Mouse (Mus musculus): Measurements from ENCODE around the gene Gpnmb. TPM values are rescaled to one million over a fixed set of nuclear protein-coding genes. Genes with fewer than 3 reads are reported as not detected.

Gpnmb gene
- polyA plus RNA-seq, 1 experiment from 2014 or later, result 0.47 TPM

GRCm38 (mm10) chr6:49009161-49009555 lies 27.2 kb upstream of the Gpnmb start:
- H3K4me3 ChIP-seq (ENCODE audit: low read depth, low read length), result no peak overlapping the region; the same call in 1 of the 2 replicates
- H3K27ac ChIP-seq (ENCODE audit: low read depth), result no peak overlapping the region
- no peaks in the 10 kb centered on the region for H3K36me3 ChIP-seq (ENCODE audit: control insufficient read depth, insufficient read depth, low read length)
- no peak overlapping the region for H3K9ac ChIP-seq (ENCODE audit: low read length)
- H3K4me2 ChIP-seq (ENCODE audit: low read length), result peak overlapping the region; percentile 56
- H3K9me3 ChIP-seq (ENCODE audit: control insufficient read depth, low read length), result no peaks in the 10 kb centered on the region
- ATAC-seq (replicated peaks; ENCODE audit: low FRiP score, low TSS enrichment, low read depth), result no peak
- no peak for DNase-seq (ENCODE audit: low spot score)
- H3K4me1 ChIP-seq (replicated peaks; ENCODE audit: control insufficient read depth, insufficient read depth, low read length), result peaks cover 6% of the 10 kb centered on the region; the same call in 1 of the 2 replicates
- H3K27me3 ChIP-seq (replicated peaks; ENCODE audit: control insufficient read depth, insufficient read depth, low read length), result no peaks in the 10 kb centered on the region
- 22% methylated on average over 7 of the region's 7 CpGs for WGBS

GRCm38 (mm10) chr6:49009665-49010064 lies 26.7 kb upstream of the Gpnmb start:
- no peak for ATAC-seq (replicated peaks; ENCODE audit: low FRiP score, low TSS enrichment, low read depth)
- peaks cover 6% of the 10 kb centered on the region; the same call in 1 of the 2 replicates for H3K4me1 ChIP-seq (replicated peaks; ENCODE audit: control insufficient read depth, insufficient read depth, low read length)
- no peak overlapping the region for H3K9ac ChIP-seq (ENCODE audit: low read length)
- H3K27ac ChIP-seq (ENCODE audit: low read depth), result no peak overlapping the region
- no peak for DNase-seq (ENCODE audit: low spot score)
- no peak overlapping the region for H3K4me3 ChIP-seq (ENCODE audit: low read depth, low read length)
- H3K4me2 ChIP-seq (ENCODE audit: low read length), result no peak overlapping the region
- no peaks in the 10 kb centered on the region for H3K27me3 ChIP-seq (replicated peaks; ENCODE audit: control insufficient read depth, insufficient read depth, low read length)
- WGBS, result 95% methylated on average over 1 of the region's 1 CpGs
- H3K36me3 ChIP-seq (ENCODE audit: control insufficient read depth, insufficient read depth, low read length), result no peaks in the 10 kb centered on the region
- H3K9me3 ChIP-seq (ENCODE audit: control insufficient read depth, low read length), result no peaks in the 10 kb centered on the region

- H3K4me1 ChIP-seq (replicated peaks; ENCODE audit: control insufficient read depth, insufficient read depth, low read length), result peaks cover 6% of the 10 kb centered on the region; the same call in 1 of the 2 replicates
- no peak overlapping the region for H3K4me3 ChIP-seq (ENCODE audit: low read depth, low read length)
- ATAC-seq (replicated peaks; ENCODE audit: low FRiP score, low TSS enrichment, low read depth), result no peak
- no peak overlapping the region for H3K27ac ChIP-seq (ENCODE audit: low read depth)
- WGBS, result 74% methylated on average over 5 of the region's 5 CpGs
- no peak for DNase-seq (ENCODE audit: low spot score)
- no peaks in the 10 kb centered on the region for H3K9me3 ChIP-seq (ENCODE audit: control insufficient read depth, low read length)
- no peak overlapping the region for H3K9ac ChIP-seq (ENCODE audit: low read length)
- H3K27me3 ChIP-seq (replicated peaks; ENCODE audit: control insufficient read depth, insufficient read depth, low read length), result no peaks in the 10 kb centered on the region
- H3K36me3 ChIP-seq (ENCODE audit: control insufficient read depth, insufficient read depth, low read length), result no peaks in the 10 kb centered on the region
- no peak overlapping the region for H3K4me2 ChIP-seq (ENCODE audit: low read length)
Measured at GRCm38 (mm10) chr6:49011191-49011590, 25.2 kb upstream of the Gpnmb start.

GRCm38 (mm10) chr6:49013023-49013422 lies 23.3 kb upstream of the Gpnmb start:
- no peak overlapping the region for H3K27ac ChIP-seq (ENCODE audit: low read depth)
- no peaks in the 10 kb centered on the region for H3K9me3 ChIP-seq (ENCODE audit: control insufficient read depth, low read length)
- 81% methylated on average over 4 of the region's 4 CpGs for WGBS
- ATAC-seq (replicated peaks; ENCODE audit: low FRiP score, low TSS enrichment, low read depth) (no peak), DNase-seq (ENCODE audit: low spot score) (no peak)
- H3K4me3 ChIP-seq (ENCODE audit: low read depth, low read length), result no peak overlapping the region
- H3K4me2 ChIP-seq (ENCODE audit: low read length), result no peak overlapping the region
- no peaks in the 10 kb centered on the region for H3K27me3 ChIP-seq (replicated peaks; ENCODE audit: control insufficient read depth, insufficient read depth, low read length)
- no peaks in the 10 kb centered on the region for H3K36me3 ChIP-seq (ENCODE audit: control insufficient read depth, insufficient read depth, low read length)
- no peak overlapping the region for H3K9ac ChIP-seq (ENCODE audit: low read length)
- peaks cover 6% of the 10 kb centered on the region; the same call in 1 of the 2 replicates for H3K4me1 ChIP-seq (replicated peaks; ENCODE audit: control insufficient read depth, insufficient read depth, low read length)

GRCm38 (mm10) chr6:49013458-49013857 lies 22.9 kb upstream of the Gpnmb start:
- ATAC-seq (replicated peaks; ENCODE audit: low FRiP score, low TSS enrichment, low read depth), result no peak
- no peaks in the 10 kb centered on the region for H3K27me3 ChIP-seq (replicated peaks; ENCODE audit: control insufficient read depth, insufficient read depth, low read length)

GRCm38 (mm10) chr6:49017150-49017549 lies 19.2 kb upstream of the Gpnmb start:
- WGBS, result 58% methylated on average over 12 of the region's 12 CpGs
- no peaks in the 10 kb centered on the region for H3K4me1 ChIP-seq (replicated peaks; ENCODE audit: control insufficient read depth, insufficient read depth, low read length)
- no peaks in the 10 kb centered on the region for H3K9me3 ChIP-seq (ENCODE audit: control insufficient read depth, low read length)
- H3K9ac ChIP-seq (ENCODE audit: low read length), result no peak overlapping the region
- no peaks in the 10 kb centered on the region for H3K27me3 ChIP-seq (replicated peaks; ENCODE audit: control insufficient read depth, insufficient read depth, low read length)
- H3K4me2 ChIP-seq (ENCODE audit: low read length), result no peak overlapping the region
- no peaks in the 10 kb centered on the region for H3K36me3 ChIP-seq (ENCODE audit: control insufficient read depth, insufficient read depth, low read length)
- H3K4me3 ChIP-seq (ENCODE audit: low read depth, low read length), result no peak overlapping the region
- DNase-seq (ENCODE audit: low spot score), result no peak
- no peak for ATAC-seq (replicated peaks; ENCODE audit: low FRiP score, low TSS enrichment, low read depth)
- H3K27ac ChIP-seq (ENCODE audit: low read depth), result no peak overlapping the region

More at GRCm38 (mm10) chr6:49013458-49013857, 22.9 kb upstream of the Gpnmb start:
- Histone ChIP-seq H3K4me1 (replicated peaks; ENCODE audit: control insufficient read depth, insufficient read depth, low read length) (peaks cover 6% of the 10 kb centered on the region; the same call in 1 of the 2 replicates), H3K9ac (ENCODE audit: low read length) (no peak overlapping the region), H3K4me2 (ENCODE audit: low read length) (no peak overlapping the region), H3K27ac (ENCODE audit: low read depth) (no peak overlapping the region), H3K4me3 (ENCODE audit: low read depth, low read length) (no peak overlapping the region), H3K36me3 (ENCODE audit: control insufficient read depth, insufficient read depth, low read length) (no peaks in the 10 kb centered on the region), H3K9me3 (ENCODE audit: control insufficient read depth, low read length) (no peaks in the 10 kb centered on the region)
- 77% methylated on average over 3 of the region's 3 CpGs for WGBS
- no peak for DNase-seq (ENCODE audit: low spot score)

GRCm38 (mm10) chr6:49019341-49019740 lies 17.0 kb upstream of the Gpnmb start:
- H3K4me3 ChIP-seq (ENCODE audit: low read depth, low read length), result no peak overlapping the region
- H3K9ac ChIP-seq (ENCODE audit: low read length), result no peak overlapping the region
- H3K9me3 ChIP-seq (ENCODE audit: control insufficient read depth, low read length), result no peaks in the 10 kb centered on the region
- 89% methylated on average over 1 of the region's 1 CpGs for WGBS
- no peaks in the 10 kb centered on the region for H3K27me3 ChIP-seq (replicated peaks; ENCODE audit: control insufficient read depth, insufficient read depth, low read length)
- H3K4me1 ChIP-seq (replicated peaks; ENCODE audit: control insufficient read depth, insufficient read depth, low read length), result no peaks in the 10 kb centered on the region
- no peaks in the 10 kb centered on the region for H3K36me3 ChIP-seq (ENCODE audit: control insufficient read depth, insufficient read depth, low read length)
- ATAC-seq (replicated peaks; ENCODE audit: low FRiP score, low TSS enrichment, low read depth) (no peak), DNase-seq (ENCODE audit: low spot score) (no peak)
- no peak overlapping the region for H3K27ac ChIP-seq (ENCODE audit: low read depth)
- H3K4me2 ChIP-seq (ENCODE audit: low read length), result no peak overlapping the region

GRCm38 (mm10) chr6:49021141-49022012 lies 15.0 kb upstream of the Gpnmb start:
- no peaks in the 10 kb centered on the region for H3K4me1 ChIP-seq (replicated peaks; ENCODE audit: control insufficient read depth, insufficient read depth, low read length)
- DNase-seq (ENCODE audit: low spot score) (no peak), ATAC-seq (replicated peaks; ENCODE audit: low FRiP score, low TSS enrichment, low read depth) (no peak)

GRCm38 (mm10) chr6:49022384-49022783 lies 14.0 kb upstream of the Gpnmb start:
- DNase-seq (ENCODE audit: low spot score) (no peak), ATAC-seq (replicated peaks; ENCODE audit: low FRiP score, low TSS enrichment, low read depth) (no peak)

More at GRCm38 (mm10) chr6:49021141-49022012, 15.0 kb upstream of the Gpnmb start:
- H3K9ac ChIP-seq (ENCODE audit: low read length), result no peak overlapping the region
- 73% methylated on average over 14 of the region's 14 CpGs for WGBS
- H3K4me2 ChIP-seq (ENCODE audit: low read length), result no peak overlapping the region
- no peak overlapping the region for H3K4me3 ChIP-seq (ENCODE audit: low read depth, low read length)
- H3K27me3 ChIP-seq (replicated peaks; ENCODE audit: control insufficient read depth, insufficient read depth, low read length), result no peaks in the 10 kb centered on the region
- H3K9me3 ChIP-seq (ENCODE audit: control insufficient read depth, low read length), result no peaks in the 10 kb centered on the region
- H3K36me3 ChIP-seq (ENCODE audit: control insufficient read depth, insufficient read depth, low read length), result no peaks in the 10 kb centered on the region
- H3K27ac ChIP-seq (ENCODE audit: low read depth), result no peak overlapping the region

More at GRCm38 (mm10) chr6:49022384-49022783, 14.0 kb upstream of the Gpnmb start:
- Histone ChIP-seq H3K27me3 (replicated peaks; ENCODE audit: control insufficient read depth, insufficient read depth, low read length) (no peaks in the 10 kb centered on the region), H3K4me2 (ENCODE audit: low read length) (no peak overlapping the region), H3K9ac (ENCODE audit: low read length) (no peak overlapping the region), H3K36me3 (ENCODE audit: control insufficient read depth, insufficient read depth, low read length) (no peaks in the 10 kb centered on the region), H3K27ac (ENCODE audit: low read depth) (no peak overlapping the region), H3K4me3 (ENCODE audit: low read depth, low read length) (no peak overlapping the region), H3K9me3 (ENCODE audit: control insufficient read depth, low read length) (no peaks in the 10 kb centered on the region), H3K4me1 (replicated peaks; ENCODE audit: control insufficient read depth, insufficient read depth, low read length) (no peaks in the 10 kb centered on the region)
- 73% methylated on average over 2 of the region's 2 CpGs for WGBS

Measured in intestine, embryonic 14.5 days (tissue).